Mouse (Mus musculus) midbrain, embryonic 13.5 days (tissue): ENCODE data around the gene Ocm. TPM values are rescaled to one million over a fixed set of nuclear protein-coding genes. Genes with fewer than 3 reads are reported as not detected.

Experiments
- ATAC-seq: fragments of 200-750 bp; cut with Nextera tagmentation; 2 replicates; pipeline ENCODE4 v1.8.0; 2017; ENCODE audit warnings: mild to moderate bottlenecking, moderate TSS enrichment, moderate library complexity
- H3K27ac ChIP-seq: fragments of 300-500 bp; sonication (generic); 2 replicates; pipeline ENCODE4 v1.5.1; 2015; ENCODE audit warnings: inconsistent platforms, mild to moderate bottlenecking, moderate library complexity
- H3K27me3 ChIP-seq: fragments of 300-500 bp; sonication (generic); 2 replicates; pipeline ENCODE4 v1.6.1; 2015; ENCODE audit warnings: mild to moderate bottlenecking, inconsistent platforms
- H3K36me3 ChIP-seq: fragments of 300-500 bp; sonication (generic); 2 replicates; pipeline ENCODE4 v1.6.1; 2015; ENCODE audit warnings: mild to moderate bottlenecking, inconsistent platforms
- H3K4me1 ChIP-seq: fragments of 300-500 bp; sonication (generic); replicated peaks from 2 replicates; pipeline ENCODE4 v1.6.1; 2015; ENCODE audit warnings: inconsistent platforms
- H3K4me2 ChIP-seq: fragments of 300-500 bp; sonication (generic); replicated peaks from 2 replicates; pipeline ENCODE4 v1.6.1; 2015; ENCODE audit warnings: moderate library complexity, mild to moderate bottlenecking, inconsistent platforms
- H3K4me3 ChIP-seq: fragments of 300-500 bp; sonication (generic); replicated peaks from 2 replicates; pipeline ENCODE4 v1.5.1; 2015; ENCODE audit warnings: mild to moderate bottlenecking, inconsistent platforms
- H3K9ac ChIP-seq: fragments of 300-500 bp; sonication (generic); replicated peaks from 2 replicates; pipeline ENCODE4 v1.6.1; 2015; ENCODE audit warnings: mild to moderate bottlenecking, inconsistent platforms
- H3K9me3 ChIP-seq: fragments of 300-500 bp; sonication (generic); 2 replicates; pipeline ENCODE4 v1.6.1; 2016; ENCODE audit warnings: mild to moderate bottlenecking, inconsistent platforms
- WGBS: fragments of 180-500 bp; shearing (Covaris S2); methylation state at CpG from one replicate; pipeline ENCODE4 v1.1.7; 2015; 5-methylcytosine and 5-hydroxymethylcytosine counted together
- polyA plus RNA-seq: library from polyadenylated mRNA; unstranded; fragments of >200 nt; fragmentation: Nextera tagmentation; extraction: Ambion mirVana; gene quantifications from 2 replicates; pipeline ENCODE4 v1.2.1, GENCODE M21; 2015

The Ocm gene
- polyA plus RNA-seq, 1 experiment from 2014 or later: not detected

DNA sequence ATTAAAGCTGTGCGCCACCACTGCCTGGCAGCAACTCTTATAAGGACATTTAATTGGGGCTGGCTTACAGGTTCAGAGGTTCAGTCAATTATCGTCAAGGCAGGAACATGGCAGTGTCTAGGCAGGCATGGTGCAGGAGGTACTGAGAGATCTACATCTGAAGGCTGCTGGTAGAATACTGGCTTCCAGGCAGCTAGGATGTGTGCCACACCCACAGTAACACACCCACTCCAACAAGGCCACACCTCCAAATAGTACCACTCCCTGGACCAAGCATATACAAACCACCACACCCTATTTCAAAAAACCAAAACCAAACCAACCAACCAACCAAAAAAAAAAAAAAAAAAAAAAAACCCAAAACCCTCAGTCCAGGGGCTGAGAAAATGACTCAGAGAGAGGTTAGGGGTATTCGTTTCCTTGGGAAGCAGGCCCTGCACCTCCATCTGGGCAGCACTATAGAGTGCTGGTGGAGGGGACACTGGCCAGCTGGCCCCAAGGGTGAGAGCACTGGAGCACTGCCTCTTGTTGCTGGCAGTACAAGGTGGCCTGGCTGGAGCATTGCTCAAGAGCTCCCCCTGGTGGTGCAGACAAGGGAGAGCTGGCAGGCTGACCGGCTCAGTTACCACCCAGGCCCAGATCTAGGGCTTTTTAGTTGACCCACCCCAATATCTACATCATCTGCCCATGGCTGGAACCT lies 51.4 kb downstream of the Ocm start:
- 53% methylated on average over 4 of the region's 4 CpGs for WGBS
- Histone ChIP-seq H3K4me1 (no peaks in the 10 kb centered on the region; the same call in 1 of the 2 replicates), H3K27ac (no peak overlapping the region), H3K36me3 (no peaks in the 10 kb centered on the region), H3K27me3 (no peaks in the 10 kb centered on the region), H3K9me3 (no peaks in the 10 kb centered on the region), H3K4me3 (no peak overlapping the region), H3K9ac (no peak overlapping the region), H3K4me2 (no peak overlapping the region)
- peak; percentile 74 for ATAC-seq

DNA sequence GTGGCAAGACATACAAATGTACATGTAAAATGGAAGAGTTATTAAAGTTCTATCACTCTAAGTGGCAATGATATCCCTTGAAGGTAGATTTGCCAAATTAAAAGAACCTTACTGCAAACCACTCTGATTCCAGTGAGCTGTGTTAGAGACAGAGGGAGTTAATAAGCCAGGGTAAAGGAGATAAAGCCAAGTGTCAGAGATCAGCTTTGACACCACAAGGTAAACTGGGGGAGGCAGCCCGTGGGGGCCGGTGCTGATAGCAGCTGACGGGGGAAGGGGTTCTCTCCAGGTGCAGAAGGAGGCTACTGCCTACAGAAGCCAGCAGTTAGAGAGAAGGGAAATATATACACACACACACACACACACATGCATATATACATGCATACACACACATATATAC lies 53.8 kb downstream of the Ocm start:
- 67% methylated on average over 3 of the region's 3 CpGs for WGBS
- no peak overlapping the region for H3K27ac ChIP-seq
- ATAC-seq: no peak

More for the DNA sequence above, 53.8 kb downstream of the Ocm start:
- Histone ChIP-seq H3K9me3 (no peaks in the 10 kb centered on the region), H3K4me3 (no peak overlapping the region), H3K27me3 (no peaks in the 10 kb centered on the region), H3K9ac (no peak overlapping the region), H3K4me2 (no peak overlapping the region), H3K36me3 (no peaks in the 10 kb centered on the region), H3K4me1 (no peaks in the 10 kb centered on the region)

Other genes with a start within 250 kb of the Ocm start
- gene Eif2ak1, start 208.9 kb downstream of the Ocm start, polyA plus RNA-seq: 44.9 and 46.3 TPM in 2 replicates
- 0.43 and 0.59 TPM in 2 replicates for gene Ankrd61, start 129.0 kb downstream of the Ocm start, polyA plus RNA-seq
- gene Aimp2, start 116.8 kb downstream of the Ocm start, polyA plus RNA-seq: 82.0 and 82.6 TPM in 2 replicates
- 26.1 and 28.2 TPM in 2 replicates for gene Pms2, start 116.7 kb downstream of the Ocm start, polyA plus RNA-seq
- gene Gm42421, start 98.5 kb downstream of the Ocm start, polyA plus RNA-seq: 1.4 and 2.3 TPM in 2 replicates
- gene Rsph10b, start 93.6 kb downstream of the Ocm start, polyA plus RNA-seq: 2.2 and 2.4 TPM in 2 replicates
- gene Ccz1, start 11.8 kb downstream of the Ocm start, polyA plus RNA-seq: 94.6 and 95.6 TPM in 2 replicates
- gene Lmtk2, start 73.8 kb upstream of the Ocm start, polyA plus RNA-seq: 7.1 and 7.7 TPM in 2 replicates
- gene Bhlha15, start 163.6 kb upstream of the Ocm start, polyA plus RNA-seq: 0.13 and 0.14 TPM in 2 replicates
- gene Tecpr1, start 196.9 kb upstream of the Ocm start, polyA plus RNA-seq: 42.8 and 44.8 TPM in 2 replicates
- 133 and 137 TPM in 2 replicates for gene Bri3, start 217.8 kb upstream of the Ocm start, polyA plus RNA-seq